Mouse (Mus musculus): Measurements from ENCODE around the gene Pald1.

- TF ChIP-seq CTCF (conservative IDR thresholded peaks at IDR 0.05; ENCODE audit: insufficient read depth, insufficient read length, low read depth, low read length) (no peak), POLR2A (IDR thresholded peaks at IDR 0.05; ENCODE audit: low read depth, low read length) (no peak)
These were observed 58.6 kb downstream of the Pald1 start for GRCm38 (mm10) chr10:61324717-61325116.
